Mouse (Mus musculus): ENCODE measurements around the gene Armc9. TPM values are rescaled to one million over a fixed set of nuclear protein-coding genes. Genes with fewer than 3 reads are reported as not detected.

The Armc9 gene
- total and polyA plus RNA-seq, 3 experiments = 7.2 to 12.0 TPM; not detected in 1

GRCm38 (mm10) chr1:86271707-86272106 is 117.1 kb downstream of the Armc9 start:
- Histone ChIP-seq H3K4me1 (ENCODE audit: control insufficient read depth in 1 of 2, insufficient read depth in 2 of 2, low read length in 2 of 2) (peaks cover 0 to 6% of the 10 kb centered on the region in 2 experiments; a peak in 2 of 4 replicates), H3K4me3 (ENCODE audit: control insufficient read depth in 1 of 2, insufficient read depth in 1 of 2, low read depth in 2 of 2, low read length in 2 of 2) (no peak overlapping the region), H3K9me3 (replicated peaks; ENCODE audit: insufficient read depth, low read length) (no peaks in the 10 kb centered on the region), H3K9ac (ENCODE audit: control insufficient read depth, low read depth, low read length, poor library complexity, severe bottlenecking) (no peak overlapping the region), H3K79me2 (ENCODE audit: control insufficient read depth, insufficient read depth, low read length, poor library complexity) (no peaks in the 10 kb centered on the region), H3K36me3 (ENCODE audit: control insufficient read depth in 1 of 2, insufficient read depth in 2 of 2, low read length in 2 of 2) (peaks cover 0 to 4% of the 10 kb centered on the region in 2 experiments; a peak in 1 of 4 replicates), H3K27me3 (ENCODE audit: control insufficient read depth in 1 of 2, insufficient read depth in 2 of 2, low read length in 2 of 2) (no peaks in the 10 kb centered on the region), H3K27ac (ENCODE audit: control insufficient read depth, low read depth, low read length) (no peak overlapping the region)
- no peak for DNase-seq (ENCODE audit: low read depth, low spot score)
- TF ChIP-seq ETS1 (IDR thresholded peaks at IDR 0.05; ENCODE audit: low read depth, low read length) (no peak), ZNF384 (IDR thresholded peaks at IDR 0.05; ENCODE audit: low read depth, low read length) (no peak), MYC (IDR thresholded peaks at IDR 0.05; ENCODE audit: low read depth, low read length) (no peak), RAD21 (IDR thresholded peaks at IDR 0.05; ENCODE audit: low read depth, low read length) (no peak), BHLHE40 (IDR thresholded peaks at IDR 0.05; ENCODE audit: borderline replicate concordance, low read depth, low read length) (no peak), CHD1 (IDR thresholded peaks at IDR 0.05; ENCODE audit: low read depth, low read length) (no peak), ZMIZ1 (IDR thresholded peaks at IDR 0.05; ENCODE audit: low read depth, low read length) (no peak), ZC3H11A (IDR thresholded peaks at IDR 0.05; ENCODE audit: low read depth, low read length) (no peak), USF1 (IDR thresholded peaks at IDR 0.05; ENCODE audit: low read depth, low read length) (no peak), TAL1 (IDR thresholded peaks at IDR 0.05; ENCODE audit: low read length) (no peak), NELFE (IDR thresholded peaks at IDR 0.05; ENCODE audit: low read depth, low read length) (no peak), POLR2AphosphoS2 (IDR thresholded peaks at IDR 0.05; ENCODE audit: low read length) (no peak), CHD2 (IDR thresholded peaks at IDR 0.05; ENCODE audit: low read length) (no peak)

GRCm38 (mm10) chr1:86277055-86277454 is 122.5 kb downstream of the Armc9 start:
- H3K27ac ChIP-seq (ENCODE audit: control insufficient read depth, low read depth, low read length) = no peak overlapping the region
- H3K36me3 ChIP-seq (ENCODE audit: control insufficient read depth in 1 of 2, insufficient read depth in 2 of 2, low read length in 2 of 2) = no peaks in the 10 kb centered on the region
- no peak for DNase-seq (ENCODE audit: low read depth, low spot score)
- no peaks in the 10 kb centered on the region for H3K4me1 ChIP-seq (ENCODE audit: control insufficient read depth in 1 of 2, insufficient read depth in 2 of 2, low read length in 2 of 2)
- H3K9me3 ChIP-seq (replicated peaks; ENCODE audit: insufficient read depth, low read length) = no peaks in the 10 kb centered on the region
- H3K27me3 ChIP-seq (ENCODE audit: control insufficient read depth in 1 of 2, insufficient read depth in 2 of 2, low read length in 2 of 2) = no peaks in the 10 kb centered on the region
- H3K79me2 ChIP-seq (ENCODE audit: control insufficient read depth, insufficient read depth, low read length, poor library complexity) = no peaks in the 10 kb centered on the region
- TF ChIP-seq NRF1 (IDR thresholded peaks at IDR 0.05; ENCODE audit: insufficient read depth, low read depth, low read length, poor library complexity, severe bottlenecking) (no peak), SMC3 (IDR thresholded peaks at IDR 0.05; ENCODE audit: low read depth, low read length) (no peak), ELF1 (IDR thresholded peaks at IDR 0.05; ENCODE audit: low read depth, low read length) (no peak), GATA1 (IDR thresholded peaks at IDR 0.05; ENCODE audit: low read depth, low read length) (no peak), CHD1 (IDR thresholded peaks at IDR 0.05; ENCODE audit: low read depth, low read length) (no peak), NELFE (IDR thresholded peaks at IDR 0.05; ENCODE audit: low read depth, low read length) (no peak), TCF12 (IDR thresholded peaks at IDR 0.05; ENCODE audit: low read depth, low read length) (no peak), RAD21 (IDR thresholded peaks at IDR 0.05; ENCODE audit: low read depth, low read length) (no peak), ZMIZ1 (IDR thresholded peaks at IDR 0.05; ENCODE audit: low read depth, low read length) (no peak), POLR2AphosphoS5 (IDR thresholded peaks at IDR 0.05; ENCODE audit: borderline replicate concordance, low read depth, low read length) (no peak), USF1 (IDR thresholded peaks at IDR 0.05; ENCODE audit: low read depth, low read length) (no peak)
- H3K4me3 ChIP-seq (ENCODE audit: control insufficient read depth in 1 of 2, insufficient read depth in 1 of 2, low read depth in 2 of 2, low read length in 2 of 2) = no peak overlapping the region
- H3K9ac ChIP-seq (ENCODE audit: control insufficient read depth, low read depth, low read length, poor library complexity, severe bottlenecking) = no peak overlapping the region
